Mouse (Mus musculus) Muller cell, postnatal 12 days (primary cell): ENCODE data around the gene Rbms1.
A peak's percentile ranks its signal among the peaks of the same experiment; 100 is the strongest.

Source experiments
- DNase-seq: peaks from one replicate; pipeline ENCODE4 v3.0.0-alpha.2; 2015; ENCODE audit errors: inconsistent ontology term

Gene Rbms1

DNA sequence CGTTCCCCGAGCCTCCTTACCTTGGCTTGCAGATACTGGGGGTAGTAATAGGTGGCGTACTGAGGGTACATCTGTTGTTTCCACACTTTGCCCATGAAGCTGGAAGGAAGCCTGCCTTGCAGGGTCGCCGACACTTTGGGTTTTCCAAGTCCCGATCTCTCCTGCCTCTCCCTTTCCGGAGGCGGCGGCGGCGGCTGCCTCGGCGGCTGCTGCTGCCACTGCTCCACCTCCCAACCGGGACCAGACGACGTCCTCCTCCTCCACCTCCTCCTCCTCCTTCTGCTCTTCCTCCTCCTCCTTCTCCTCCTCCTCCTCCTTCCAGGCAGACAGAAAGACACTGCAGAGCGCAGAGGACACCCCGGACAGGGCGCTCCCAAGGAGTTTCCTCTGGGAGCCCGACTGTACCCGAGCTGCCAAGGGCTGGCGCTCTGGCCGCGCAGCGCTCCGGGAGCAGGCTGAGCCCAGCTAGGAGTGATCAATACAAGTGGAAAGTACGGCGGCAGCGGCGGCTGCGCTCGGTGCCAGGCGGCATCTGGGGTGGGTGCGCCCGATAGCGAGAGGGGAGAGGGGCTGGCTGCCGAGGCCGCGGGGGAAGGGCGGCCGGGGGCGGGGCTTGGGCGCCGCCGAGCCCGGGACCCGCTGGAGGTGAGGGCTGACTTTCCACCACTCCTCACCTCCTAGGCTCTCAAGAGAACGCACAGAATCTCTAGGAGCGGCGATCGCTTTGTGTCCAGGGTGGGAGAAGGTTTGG is at the start of gene Rbms1:
TSS of gene Rbms1 (minus strand) at position 522 of the 751 bp plus-strand sequence.
- DNase-seq = peak; percentile 80

- no peak for DNase-seq
These were observed 49.3 kb upstream of the Rbms1 start for GRCm38 (mm10) chr2:61012249-61012828.

GRCm38 (mm10) chr2:60986286-60986685 is 23.3 kb upstream of the Rbms1 start:
- DNase-seq = peak; percentile 60

- peak; percentile 42 for DNase-seq
These were observed 15.7 kb upstream of the Rbms1 start for GRCm38 (mm10) chr2:60978538-60979313.

GRCm38 (mm10) chr2:60972189-60972814 is 9.3 kb upstream of the Rbms1 start:
- DNase-seq = no peak

- DNase-seq = peak; percentile 66
These were observed 624 bp upstream of the Rbms1 start for GRCm38 (mm10) chr2:60963616-60964015.

DNA sequence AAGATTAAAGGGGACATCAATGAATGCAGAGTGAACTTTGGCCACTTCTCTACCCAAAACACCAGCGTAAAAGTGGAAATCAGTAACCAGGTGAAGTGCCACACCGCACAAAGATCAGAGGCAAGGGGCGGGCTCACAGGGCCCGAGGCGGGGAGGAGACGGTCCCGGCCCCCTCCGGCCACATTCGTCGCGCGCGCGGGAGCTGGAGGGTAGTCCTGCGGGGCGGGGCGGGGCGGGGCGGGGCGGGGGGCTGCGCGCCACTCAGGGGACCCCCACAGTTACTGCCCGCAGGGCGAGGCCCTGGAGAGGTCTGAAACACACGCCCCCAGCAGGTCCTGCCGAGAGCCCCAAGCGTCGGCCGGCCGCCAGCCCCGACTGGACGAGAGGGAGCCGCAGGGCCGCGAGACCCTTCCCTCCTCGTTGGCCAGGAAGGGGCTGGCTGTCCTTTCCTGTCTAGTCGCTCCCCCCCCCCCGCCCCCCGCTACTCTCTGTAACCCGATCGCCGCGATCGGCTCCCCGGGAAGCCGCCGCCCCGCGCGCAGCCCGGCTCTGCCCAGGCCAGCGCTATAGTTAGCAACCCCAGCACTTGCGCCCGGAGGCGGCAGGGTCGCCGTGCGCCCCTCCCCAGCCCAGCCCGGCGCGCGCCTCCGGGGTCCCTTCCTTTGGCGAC is 856 bp downstream of the Rbms1 start:
- DNase-seq = peak; percentile 69

GRCm38 (mm10) chr2:60961281-60961680 is 1.7 kb downstream of the Rbms1 start:
- DNase-seq = peak; percentile 7

GRCm38 (mm10) chr2:60948241-60948640 is 14.8 kb downstream of the Rbms1 start:
- no peak for DNase-seq

DNA sequence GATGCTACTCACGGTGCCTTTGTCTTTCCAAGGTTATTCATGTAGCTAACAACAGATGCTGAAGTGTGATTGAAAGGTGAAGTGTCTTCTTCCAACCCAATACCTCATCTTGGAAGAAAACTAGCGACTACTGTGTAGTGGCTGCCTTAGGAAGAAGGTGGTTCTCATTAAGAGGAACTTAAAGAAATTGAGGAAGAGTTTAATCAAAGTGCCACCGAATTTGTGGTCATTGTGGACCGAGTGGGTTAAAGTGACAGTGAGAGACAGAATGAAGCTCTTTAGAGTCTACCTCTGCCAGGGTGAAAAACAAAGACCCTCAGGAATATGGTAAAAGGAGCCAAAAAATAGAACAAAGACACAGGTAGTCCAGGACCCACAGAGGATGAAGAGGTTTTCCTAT is 15.2 kb downstream of the Rbms1 start:
- DNase-seq = no peak

DNA sequence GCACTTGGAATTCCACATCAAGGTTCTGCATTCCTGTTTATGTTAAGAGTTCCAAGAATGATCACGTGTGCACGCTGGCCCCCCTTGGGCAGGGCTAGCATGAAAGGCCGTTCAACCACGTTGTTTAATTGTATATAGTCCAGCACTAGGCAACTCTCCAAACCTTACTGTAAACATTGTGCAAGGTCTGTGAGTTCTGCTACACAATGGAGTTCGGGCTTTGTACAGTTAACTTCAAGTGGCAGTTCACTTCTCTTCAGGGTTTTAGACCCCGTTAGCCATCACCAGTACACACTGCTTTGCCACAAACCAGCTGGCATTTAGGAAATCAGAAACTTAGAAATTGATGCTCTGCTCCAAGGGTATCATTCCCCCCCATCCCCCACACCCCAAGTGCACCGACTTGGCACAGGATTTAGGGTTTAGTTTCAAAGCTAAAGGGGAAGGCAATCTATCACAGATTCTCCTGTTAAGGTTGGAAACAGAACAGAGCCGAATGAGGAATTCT is 22.5 kb downstream of the Rbms1 start:
- DNase-seq = peak; percentile 37

DNA sequence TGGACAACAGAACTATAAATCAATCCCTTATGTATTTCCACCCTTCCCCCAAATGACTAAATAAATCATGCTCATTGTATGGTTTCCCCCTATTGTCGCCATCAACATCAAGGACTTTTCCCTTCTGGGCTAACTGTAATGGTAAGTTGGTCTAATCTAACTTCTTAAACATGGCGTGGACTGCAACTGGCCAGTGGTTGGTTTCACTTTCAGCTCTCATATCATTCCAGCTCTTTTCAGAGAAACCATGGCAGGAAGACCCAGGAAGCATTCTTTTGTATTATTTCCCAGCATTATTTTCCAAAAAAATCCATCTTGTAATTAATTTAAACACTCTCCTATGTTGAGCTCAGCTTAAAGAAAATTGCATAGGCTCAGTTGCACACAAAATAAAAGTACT is 23.0 kb downstream of the Rbms1 start:
- DNase-seq = no peak

DNA sequence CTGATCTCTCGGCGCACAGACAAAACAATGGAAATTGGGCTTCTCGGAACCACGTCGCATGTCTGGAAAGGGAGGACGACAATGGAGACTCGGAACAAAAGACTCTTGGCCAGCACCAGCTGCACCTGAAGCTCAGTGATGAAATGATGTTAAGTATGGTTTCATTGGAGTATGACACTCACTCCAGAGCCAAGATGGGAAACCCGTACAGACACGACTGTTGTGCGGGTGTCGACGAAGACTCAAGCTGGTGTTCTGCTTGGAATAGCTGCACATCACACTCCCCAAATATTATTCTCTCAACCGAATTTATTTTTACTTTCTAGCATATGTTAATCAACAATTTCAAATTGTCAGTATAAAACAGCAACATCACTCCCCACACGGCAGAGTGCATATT is 26.1 kb downstream of the Rbms1 start:
- no peak for DNase-seq

- no peak for DNase-seq
These were observed 34.0 kb downstream of the Rbms1 start for GRCm38 (mm10) chr2:60928948-60929347.

DNA sequence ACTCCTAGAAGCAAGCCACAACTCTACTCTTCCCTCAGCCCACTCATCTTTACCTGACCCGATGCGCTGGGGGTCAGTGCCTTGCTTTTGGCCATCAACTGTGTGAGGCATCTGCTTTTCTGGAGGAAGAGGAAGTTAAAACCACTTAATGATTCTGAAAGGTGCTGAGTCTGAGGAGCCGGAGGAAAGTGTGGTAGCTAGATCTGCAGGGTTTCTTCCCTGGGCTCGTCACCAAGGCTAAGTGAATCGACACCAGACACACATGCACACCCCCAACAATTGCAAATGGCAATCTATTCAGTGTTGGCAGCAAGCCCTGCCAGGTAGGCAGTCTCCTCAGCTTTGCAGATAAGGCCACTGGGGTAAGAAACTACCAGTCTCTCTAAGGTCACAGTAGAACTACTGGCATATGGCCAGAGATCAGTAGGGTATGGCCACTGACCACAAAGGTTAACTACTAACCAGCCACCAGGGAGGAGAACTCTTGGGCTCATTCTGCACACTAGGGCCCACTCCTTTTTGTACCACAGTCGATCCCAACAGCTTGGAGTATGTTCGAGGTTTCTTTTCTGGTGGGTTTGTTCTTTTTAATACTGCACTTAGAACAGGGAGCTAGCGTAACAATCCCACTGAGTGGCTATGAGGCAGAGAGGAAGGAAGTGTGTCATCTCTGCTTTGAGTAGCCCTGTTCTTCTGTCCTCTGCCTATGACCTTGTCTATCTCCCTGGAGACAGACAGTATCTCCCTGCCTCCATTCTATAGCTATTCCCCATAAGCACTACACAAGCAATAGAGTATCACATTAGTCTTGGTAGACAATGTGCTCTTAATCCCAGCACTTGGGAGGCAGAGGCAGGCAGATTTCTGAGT is 34.9 kb downstream of the Rbms1 start:
- no peak for DNase-seq

DNA sequence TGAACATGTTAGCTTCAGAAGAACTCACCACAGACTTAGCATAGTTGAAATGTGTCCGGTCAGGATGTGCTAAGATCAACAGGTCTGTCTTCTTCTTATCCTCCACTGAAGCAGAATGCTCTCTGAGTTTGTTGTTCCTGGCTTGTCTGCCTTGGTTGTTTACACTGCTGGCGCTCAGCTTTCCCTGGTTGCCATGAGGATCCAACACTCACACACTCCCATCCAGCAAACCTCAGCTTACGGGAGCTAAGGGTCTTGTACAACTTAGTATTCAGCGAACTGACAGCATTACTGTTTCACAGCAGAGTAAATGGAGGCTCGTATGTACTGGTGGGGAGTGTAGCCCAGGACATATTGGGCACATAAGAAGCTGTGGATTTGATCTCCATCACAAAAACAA is 37.9 kb downstream of the Rbms1 start:
- no peak for DNase-seq

- DNase-seq = no peak
These were observed 39.0 kb downstream of the Rbms1 start for GRCm38 (mm10) chr2:60923756-60924544.

DNA sequence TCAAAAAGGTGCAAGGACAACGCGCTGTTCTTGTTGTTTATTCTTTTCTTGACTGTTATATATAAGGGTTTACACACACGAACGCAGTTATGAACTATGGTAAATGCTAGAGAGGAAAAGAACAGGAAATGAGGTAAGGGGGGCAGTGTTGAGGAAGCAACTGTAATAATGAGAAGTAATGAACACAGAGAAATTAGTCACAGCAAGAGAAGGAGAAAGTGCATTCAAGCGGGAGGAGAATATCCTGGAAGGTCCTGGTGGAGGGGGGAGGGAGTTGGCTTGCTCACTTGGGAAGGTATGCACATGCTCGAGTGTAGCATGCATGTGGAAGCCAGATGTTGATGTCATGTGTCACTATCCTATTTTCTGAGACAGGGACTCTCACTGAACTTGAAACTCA is 39.9 kb downstream of the Rbms1 start:
- peak; percentile 66 for DNase-seq

GRCm38 (mm10) chr2:60922351-60922750 is 40.6 kb downstream of the Rbms1 start:
- peak; percentile 36 for DNase-seq

DNA sequence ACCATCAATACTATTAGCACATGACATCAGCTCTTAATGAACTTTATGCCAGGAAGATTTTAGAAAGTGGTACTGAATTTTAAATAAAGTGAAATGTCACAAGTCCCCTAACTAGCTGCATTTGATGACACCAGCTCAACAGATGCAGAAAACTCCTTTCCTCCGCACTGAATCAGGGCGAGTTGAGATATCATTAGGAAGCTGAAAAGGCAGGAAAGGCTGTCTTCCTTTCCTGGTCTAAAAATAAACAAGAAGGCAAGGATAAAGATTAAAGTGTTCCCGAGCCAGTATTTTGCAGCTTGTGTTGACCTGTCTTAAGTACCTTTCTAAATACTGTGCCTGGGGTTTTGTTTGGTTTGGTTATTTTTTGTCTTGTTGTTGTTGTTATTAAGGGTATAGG is 42.9 kb downstream of the Rbms1 start:
- no peak for DNase-seq
